Mouse (Mus musculus) heart, postnatal 4 days (tissue): ENCODE results near the gene Ranbp10. TPM values are rescaled to one million over a fixed set of nuclear protein-coding genes. Genes with fewer than 3 reads are reported as not detected.

Source experiments
- total RNA-seq, 2 experiments: library from RNA; stranded (reverse); gene quantifications; 2 replicates each; pipeline ENCODE4 v1.2.3; 2021

Ranbp10 gene
- total RNA-seq, 2 experiments from 2014 or later, result 22.3 to 23.1 TPM

Other genes with a start within 250 kb of the Ranbp10 start
- gene Ripor1, start 222.1 kb downstream of the Ranbp10 start, total RNA-seq, result 10 to 100 TPM; 51.1 to 51.5 TPM
- 10 to 100 TPM; 59.1 to 63.2 TPM for gene Ctcf, start 190.8 kb downstream of the Ranbp10 start, total RNA-seq
- not detected for gene Agrp, start 190.0 kb downstream of the Ranbp10 start, total RNA-seq
- gene Carmil2, start 141.1 kb downstream of the Ranbp10 start, total RNA-seq, result under 1 TPM; 0.41 TPM
- gene Acd, start 126.2 kb downstream of the Ranbp10 start, total RNA-seq, result 10 to 100 TPM; 23.0 to 25.6 TPM
- 1 to 10 TPM; 5.9 to 6.2 TPM for gene Pard6a, start 126.2 kb downstream of the Ranbp10 start, total RNA-seq
- gene 4933405L10Rik, start 119.7 kb downstream of the Ranbp10 start, total RNA-seq, result not detected
- 1 to 10 TPM; 5.4 to 6.8 TPM for gene Enkd1, start 119.1 kb downstream of the Ranbp10 start, total RNA-seq
- 1 to 10 TPM; 4.6 to 4.9 TPM for gene Gfod2, start 68.7 kb downstream of the Ranbp10 start, total RNA-seq
- not detected for gene Tsnaxip1, start 381 bp upstream of the Ranbp10 start, total RNA-seq
- gene Cenpt, start 25.9 kb upstream of the Ranbp10 start, total RNA-seq, result 10 to 100 TPM; 16.8 to 18.4 TPM
- 10 to 100 TPM; 26.4 to 29.3 TPM for gene Thap11, start 27.8 kb upstream of the Ranbp10 start, total RNA-seq
- gene Nutf2, start 33.2 kb upstream of the Ranbp10 start, total RNA-seq, result 10 to 100 TPM; 44.7 to 45.7 TPM
- gene Edc4, start 53.5 kb upstream of the Ranbp10 start, total RNA-seq, result 10 to 100 TPM; 34.0 to 34.8 TPM
- gene Nrn1l, start 66.2 kb upstream of the Ranbp10 start, total RNA-seq, result not detected
- 10 to 100 TPM; 21.7 to 24.3 TPM for gene Pskh1, start 73.1 kb upstream of the Ranbp10 start, total RNA-seq
- under 1 TPM in 1 of 2 experiments, not detected in 1; 0.32 TPM for gene Ctrl, start 106.5 kb upstream of the Ranbp10 start, total RNA-seq
- gene Psmb10, start 111.1 kb upstream of the Ranbp10 start, total RNA-seq, result 10 to 100 TPM; 85.4 to 94.0 TPM
- 1 to 10 TPM; 1.4 to 1.7 TPM for gene Lcat, start 116.0 kb upstream of the Ranbp10 start, total RNA-seq
- gene Slc12a4, start 138.7 kb upstream of the Ranbp10 start, total RNA-seq, result 10 to 100 TPM; 62.4 to 65.8 TPM
- gene Dpep3, start 152.1 kb upstream of the Ranbp10 start, total RNA-seq, result not detected
- 10 to 100 TPM in 1 of 2 experiments, 1 to 10 TPM in 1; 9.8 to 10.2 TPM for gene Dus2, start 164.0 kb upstream of the Ranbp10 start, total RNA-seq
- not detected for gene Dpep2nb, start 178.6 kb upstream of the Ranbp10 start, total RNA-seq
- gene Ddx28, start 184.5 kb upstream of the Ranbp10 start, total RNA-seq, result 1 to 10 TPM; 8.9 to 9.5 TPM
- 10 to 100 TPM; 24.2 to 26.4 TPM for gene Nfatc3, start 231.5 kb upstream of the Ranbp10 start, total RNA-seq